Mouse (Mus musculus) liver, postnatal 0 days (tissue): ENCODE results near the gene Gnb3.

Source experiments
- CTCF ChIP-seq: sonication (generic); IDR thresholded peaks from 2 replicates; pipeline ENCODE4 v1.5.1; 2016; ENCODE audit warnings: antibody characterized with exemption, low read depth
- EP300 ChIP-seq: IDR thresholded peaks from 2 replicates; pipeline ENCODE4 v1.6.1; 2016; ENCODE audit warnings: antibody characterized with exemption, low read depth, mild to moderate bottlenecking

DNA sequence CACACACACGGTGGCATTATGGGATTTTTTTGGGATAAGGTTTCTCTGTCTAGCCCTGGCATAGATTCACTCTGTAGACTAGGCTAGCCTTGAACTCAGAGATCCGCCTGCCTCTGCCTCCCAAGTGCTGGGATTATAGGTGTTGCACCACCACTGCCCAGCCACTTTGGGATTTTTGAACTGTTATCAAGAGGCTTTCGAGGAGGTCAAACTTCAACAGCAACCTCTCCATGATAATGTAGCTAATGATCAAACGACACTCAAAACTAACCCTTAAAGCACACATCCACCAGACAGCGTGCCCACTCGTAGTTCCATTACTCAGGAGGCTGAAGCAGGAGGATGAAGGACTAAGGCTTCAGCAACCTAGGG lies 32.1 kb downstream of the Gnb3 start:
- TF ChIP-seq EP300 (no peak), CTCF (no peak)
